Mouse (Mus musculus): ENCODE measurements at regions not wholly inside any gene's neighbourhood (a gene's known extent, or its start where the extent isn't known, plus 50 kb on each side); places are given as distances from the start of the nearest gene placed in this dataset.
"Not testable (repeated sequence)": the region's sequence is repeated elsewhere in the genome, so short reads cannot be mapped to it uniquely, and the experiment has no call there.

DNA sequence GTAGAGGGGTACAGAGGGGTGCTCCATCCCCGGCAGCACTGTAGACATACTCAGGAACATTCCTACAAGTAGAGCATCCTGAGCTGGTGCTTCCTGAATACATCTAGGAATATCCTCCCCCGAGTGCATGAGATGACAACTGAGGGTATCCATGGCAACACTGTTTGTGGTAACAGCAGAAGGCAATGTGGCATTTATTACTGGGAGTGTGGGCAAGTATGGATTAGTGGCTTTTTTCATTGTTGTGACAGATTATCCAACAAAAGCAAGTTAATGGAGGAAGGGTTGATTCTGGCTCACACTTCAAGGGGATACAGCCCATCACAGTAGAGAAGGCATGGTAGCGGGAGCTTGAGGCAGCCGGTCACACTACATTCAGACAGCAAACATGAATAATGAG, 114.0 kb upstream of the Nxpe4 start:
- no peak for DNase-seq (ENCODE audit: low spot score)

GRCm38 (mm10) chr9:48053580-48053979, 108.2 kb upstream of the Nxpe4 start:
- DNase-seq (ENCODE audit: low spot score) = no peak

GRCm38 (mm10) chr9:48055246-48055645, 106.6 kb upstream of the Nxpe4 start:
- DNase-seq (ENCODE audit: low spot score) = no peak

DNA sequence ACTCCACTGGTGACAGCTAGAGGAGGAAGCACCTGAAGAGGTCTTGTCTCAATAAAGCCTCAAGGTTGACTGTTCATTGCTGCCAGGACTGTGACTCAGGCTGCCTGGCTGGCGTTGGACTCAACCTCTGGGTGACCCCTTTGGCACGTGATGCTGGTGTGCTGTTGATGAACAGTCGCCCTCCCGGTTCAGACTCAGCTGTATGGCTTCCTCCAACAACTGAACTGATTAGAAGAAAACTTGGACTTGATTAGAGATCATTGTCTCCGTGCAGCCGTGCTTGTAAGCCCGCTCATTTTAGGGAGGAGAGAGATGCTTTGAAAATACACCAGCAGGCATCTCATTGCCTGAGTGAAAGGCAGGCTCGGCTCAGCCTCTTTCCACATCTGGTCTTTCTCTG, 103.2 kb upstream of the Nxpe4 start:
- peak; percentile 56 for DNase-seq (ENCODE audit: low spot score)

DNA sequence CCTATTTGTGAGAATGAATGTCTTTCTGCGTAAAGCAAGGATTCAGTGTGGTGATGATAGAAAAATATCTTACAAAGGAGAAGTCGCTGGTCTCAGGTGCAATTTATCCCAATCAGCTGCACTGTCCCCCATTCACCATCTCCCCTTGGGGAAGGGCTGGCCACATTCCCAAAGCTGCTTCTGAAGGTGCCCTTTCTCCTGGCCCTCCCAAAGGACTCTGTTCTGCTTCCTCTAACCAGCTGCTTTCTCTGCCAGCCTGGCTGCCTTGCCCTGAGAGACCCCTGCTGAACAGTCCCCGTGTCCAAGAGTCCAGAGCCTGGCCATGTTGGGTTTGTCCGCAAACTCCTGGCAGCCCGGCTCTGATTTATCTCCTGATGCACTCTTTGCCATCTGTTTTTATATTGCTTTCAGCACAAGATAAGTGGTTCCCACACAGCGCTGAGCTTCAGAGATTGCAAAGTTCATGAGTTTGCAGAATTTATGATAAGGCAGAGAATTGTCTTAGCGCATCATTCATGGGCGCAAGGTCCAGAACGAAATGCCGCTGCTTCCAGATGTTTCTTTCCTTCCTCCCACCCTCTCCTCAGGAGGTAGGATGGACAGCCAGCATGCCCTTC, 102.2 kb upstream of the Nxpe4 start:
- DNase-seq (ENCODE audit: low spot score) = no peak

DNA sequence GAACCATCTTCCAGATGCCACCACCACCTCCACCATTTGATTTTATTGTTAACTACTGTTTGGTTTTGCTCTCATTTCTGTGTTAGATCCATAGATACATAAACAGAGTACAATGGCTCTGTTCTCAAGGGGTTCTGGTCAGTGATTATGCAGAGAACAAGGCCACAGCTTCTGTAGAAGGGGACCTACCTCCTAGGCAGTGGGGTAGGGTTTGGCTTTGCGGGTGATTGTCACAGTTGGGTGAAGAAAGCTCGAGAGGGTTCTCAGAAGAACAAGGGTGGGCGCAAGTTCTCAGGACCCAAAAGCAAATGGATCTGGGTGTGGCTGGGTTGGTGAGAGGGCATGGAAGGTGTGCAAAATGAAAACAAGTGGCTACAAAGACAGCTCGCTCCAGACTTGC, 100.8 kb upstream of the Nxpe4 start:
- no peak for DNase-seq (ENCODE audit: low spot score)

- DNase-seq (ENCODE audit: low spot score) = no peak
Observed at GRCm38 (mm10) chr9:48066730-48067345, 95.0 kb upstream of the Nxpe4 start.

DNA sequence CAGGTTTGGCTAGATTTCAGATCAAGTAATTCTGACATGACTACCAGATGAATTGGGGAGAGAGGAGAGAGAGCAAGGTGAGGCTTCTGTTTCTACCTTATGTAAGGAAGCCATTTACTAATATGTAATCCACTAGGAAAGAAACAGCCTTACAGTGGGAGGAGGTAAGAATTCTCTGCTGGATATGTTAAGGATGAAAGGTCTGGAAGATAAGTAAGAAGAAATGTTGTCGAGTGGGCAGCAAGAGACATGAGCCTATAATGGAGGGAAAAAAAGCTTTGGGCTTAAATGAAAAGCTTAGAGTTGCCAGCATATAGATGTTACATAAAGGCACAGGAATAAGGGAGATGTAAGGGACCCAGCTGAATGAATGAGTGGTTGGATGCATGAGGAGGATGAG, 89.2 kb upstream of the Nxpe4 start:
- DNase-seq (ENCODE audit: low spot score) = no peak

DNA sequence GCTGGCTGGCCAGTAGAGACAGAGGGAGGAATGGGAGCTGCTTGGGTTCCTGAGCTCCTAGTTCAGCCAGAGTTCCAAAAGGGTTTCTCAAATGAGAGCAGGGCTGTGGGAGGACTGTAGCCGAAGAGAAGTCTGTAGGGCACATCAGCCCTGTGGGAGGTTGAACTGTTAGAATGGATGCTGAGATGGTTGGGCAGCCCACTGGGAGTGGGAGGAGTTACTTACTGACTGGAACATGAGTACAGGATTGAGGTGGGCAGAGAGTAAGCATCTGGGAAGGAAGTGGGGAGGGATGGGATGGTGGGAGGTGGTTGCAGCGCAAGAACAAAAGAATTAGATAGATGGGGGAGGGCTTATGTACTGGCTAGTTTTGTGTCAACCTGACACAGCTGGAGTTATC, 88.7 kb upstream of the Nxpe4 start:
- DNase-seq (ENCODE audit: low spot score) = no peak

GRCm38 (mm10) chr9:48075661-48076240, 86.1 kb upstream of the Nxpe4 start:
- no peak for DNase-seq (ENCODE audit: low spot score)

- no peak for DNase-seq (ENCODE audit: low spot score)
Observed at GRCm38 (mm10) chr9:48082461-48082860, 79.4 kb upstream of the Nxpe4 start.

DNA sequence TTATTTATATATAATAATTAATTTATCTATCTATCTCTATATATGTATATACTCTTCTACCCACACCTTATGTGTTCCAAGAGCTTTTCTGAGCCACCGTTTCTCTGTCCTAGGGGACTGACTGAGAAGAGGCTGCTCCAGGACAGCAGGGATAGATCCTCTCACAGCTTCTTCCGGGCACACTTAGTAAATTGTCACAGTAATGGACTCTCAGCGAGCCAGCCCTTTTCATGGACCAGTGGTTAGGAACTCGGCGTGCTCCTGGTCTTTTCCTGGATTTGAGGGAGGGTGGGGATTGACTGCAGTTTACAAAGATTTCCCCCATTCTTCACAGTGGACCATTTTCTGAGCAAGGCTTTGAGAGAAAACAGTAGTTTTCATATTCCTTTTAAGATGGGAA, 77.6 kb upstream of the Nxpe4 start:
- not testable (repeated sequence) for DNase-seq (ENCODE audit: low spot score)

DNA sequence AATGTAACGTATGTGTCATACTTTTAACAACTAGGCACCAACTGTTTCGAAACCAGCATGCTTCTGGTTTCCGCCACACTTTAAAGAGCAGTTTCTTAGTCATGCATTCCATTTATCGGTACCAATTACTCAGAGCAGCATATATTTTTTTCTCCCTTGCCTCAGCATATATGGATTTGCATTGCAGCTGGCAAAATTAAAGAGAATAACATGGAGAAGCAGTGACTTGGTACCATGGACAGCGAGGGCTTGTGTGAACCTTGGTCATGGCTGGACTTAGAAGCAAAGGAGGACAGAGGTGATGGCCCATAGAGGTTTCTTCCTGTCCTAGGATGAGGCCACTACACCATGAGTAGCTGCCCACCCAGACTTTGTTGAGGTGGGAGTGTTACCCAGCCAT, 72.2 kb upstream of the Nxpe4 start:
- no peak for DNase-seq (ENCODE audit: low spot score)

DNA sequence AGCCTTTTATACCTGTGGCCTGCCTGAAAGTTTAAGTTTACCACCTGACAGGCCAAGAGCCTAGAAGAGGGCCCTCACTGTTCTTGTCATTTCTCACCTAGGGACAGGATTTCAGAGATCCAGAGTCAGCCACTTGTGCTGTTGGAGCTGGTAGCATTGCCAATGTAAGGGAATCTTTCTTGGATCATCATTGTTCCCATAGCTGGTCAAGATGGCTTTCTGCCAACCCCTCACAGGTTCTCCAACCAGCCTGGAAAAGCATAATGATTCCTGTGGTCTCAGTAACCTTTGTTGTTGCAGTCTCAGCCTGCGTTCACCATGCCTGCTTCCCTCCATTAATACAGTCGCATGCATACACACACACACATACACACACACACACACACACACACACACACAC, 67.1 kb upstream of the Nxpe4 start:
- DNase-seq (ENCODE audit: low spot score) = no peak

DNA sequence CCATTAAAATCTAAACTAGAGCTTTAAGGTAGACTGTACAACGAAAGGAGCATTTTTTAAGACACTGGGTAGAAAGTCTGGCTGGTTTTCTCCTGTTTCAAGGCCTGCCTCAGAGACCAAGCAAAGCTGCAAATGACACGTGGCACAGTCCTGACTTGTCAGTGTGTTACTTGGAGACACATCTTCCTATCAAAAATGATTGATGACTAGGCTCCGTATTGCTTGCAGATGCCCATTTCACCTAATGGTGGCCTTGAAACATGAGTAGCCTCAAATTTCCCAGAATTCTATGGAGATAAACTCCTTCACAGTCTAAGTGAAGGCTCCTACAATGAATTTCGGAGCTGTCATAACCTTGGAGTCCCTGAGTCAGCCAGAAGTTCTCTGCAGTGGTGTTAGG, 62.0 kb upstream of the Nxpe4 start:
- no peak for DNase-seq (ENCODE audit: low spot score)

DNA sequence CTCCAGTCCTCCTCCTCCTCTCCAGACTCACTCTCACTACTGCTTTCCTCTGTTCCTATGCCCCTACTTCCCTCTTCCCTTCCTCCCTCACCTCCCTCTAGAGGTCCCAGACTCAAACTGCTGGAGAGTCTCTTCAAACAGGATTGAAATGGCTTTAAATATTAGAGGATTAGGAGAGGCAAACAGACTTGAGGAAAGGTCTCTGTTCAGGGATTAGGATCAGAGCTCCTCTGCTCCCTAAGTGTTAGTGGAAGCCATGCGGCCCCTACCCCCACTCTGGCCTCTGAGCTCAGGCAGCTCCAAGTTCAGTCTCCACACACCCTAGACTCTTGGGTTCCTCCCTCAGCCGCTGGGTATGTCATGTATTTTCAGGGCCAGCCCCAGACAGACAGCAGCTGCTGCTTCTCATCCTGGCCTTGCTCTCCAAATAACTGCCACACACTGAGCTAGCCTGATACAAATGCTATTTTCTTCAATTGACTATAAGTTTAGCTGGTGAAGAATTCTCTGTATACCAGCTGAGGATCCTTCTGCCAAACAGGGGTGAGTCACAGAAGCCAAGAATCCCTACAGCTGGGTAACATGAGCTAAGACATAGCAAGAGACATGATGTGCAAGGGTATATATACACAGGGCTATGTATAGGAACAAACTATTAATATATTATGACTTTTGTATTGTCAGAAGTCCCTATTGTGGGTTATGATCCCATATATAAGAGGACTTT, 55.2 kb upstream of the Nxpe4 start:
- DNase-seq (ENCODE audit: low spot score) = no peak

DNA sequence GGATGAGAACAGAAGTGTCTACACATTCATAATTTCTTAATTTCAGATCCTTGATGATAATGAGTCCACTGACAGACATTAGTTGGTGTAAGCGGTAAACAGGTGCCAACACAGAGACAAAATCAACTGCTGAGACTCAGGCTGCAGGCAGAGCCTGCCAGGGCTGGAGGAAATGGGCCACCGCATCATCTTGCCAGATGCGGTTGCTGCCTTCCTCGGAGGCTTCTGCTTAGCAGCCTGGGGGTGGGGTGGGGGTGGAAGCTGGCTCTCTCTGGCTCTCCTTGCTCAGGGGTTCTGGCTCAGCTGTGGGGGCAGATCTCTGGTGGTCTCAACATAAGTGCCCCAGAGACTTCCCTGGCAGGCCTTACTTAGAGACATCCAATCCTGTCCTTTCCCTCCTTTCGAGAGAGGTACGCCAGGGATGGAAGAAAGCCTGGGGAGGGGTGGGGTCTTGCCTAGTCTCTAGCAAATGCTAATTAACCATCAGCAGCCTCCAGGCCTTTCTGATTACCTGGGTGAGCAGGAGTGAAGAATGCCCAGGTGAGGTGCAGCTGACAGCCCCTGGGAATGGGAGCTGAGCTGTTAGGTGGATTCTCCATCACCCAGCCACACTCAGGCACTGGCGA, 52.7 kb upstream of the Nxpe4 start:
- DNase-seq (ENCODE audit: low spot score) = no peak

GRCm38 (mm10) chr9:48111316-48111890, 50.4 kb upstream of the Nxpe4 start:
- peak; percentile 51 for DNase-seq (ENCODE audit: low spot score)
